Mouse (Mus musculus): ENCODE measurements around the gene Olfr979. TPM values are rescaled to one million over a fixed set of nuclear protein-coding genes. Genes with fewer than 3 reads are reported as not detected.

The Olfr979 gene
- polyA plus RNA-seq, 1 experiment from 2014 or later: not detected

Other genes with a start within 250 kb of the Olfr979 start
- gene Olfr968, start 220.2 kb downstream of the Olfr979 start, polyA plus RNA-seq (2014; fragmentation: Nextera tagmentation; extraction: Ambion mirVana): not detected in 2 replicates
- gene Olfr969, start 212.5 kb downstream of the Olfr979 start, polyA plus RNA-seq (2014; fragmentation: Nextera tagmentation; extraction: Ambion mirVana): not detected in 2 replicates
- gene Olfr970, start 194.6 kb downstream of the Olfr979 start, polyA plus RNA-seq (2014; fragmentation: Nextera tagmentation; extraction: Ambion mirVana): not detected in 2 replicates
- not detected in 2 replicates for gene Olfr971, start 166.6 kb downstream of the Olfr979 start, polyA plus RNA-seq (2014; fragmentation: Nextera tagmentation; extraction: Ambion mirVana)
- not detected in 2 replicates for gene Olfr972, start 137.0 kb downstream of the Olfr979 start, polyA plus RNA-seq (2014; fragmentation: Nextera tagmentation; extraction: Ambion mirVana)
- not detected in 2 replicates for gene Olfr229, start 96.1 kb downstream of the Olfr979 start, polyA plus RNA-seq (2014; fragmentation: Nextera tagmentation; extraction: Ambion mirVana)
- gene Olfr974, start 66.0 kb downstream of the Olfr979 start, polyA plus RNA-seq (2014; fragmentation: Nextera tagmentation; extraction: Ambion mirVana): not detected in 2 replicates
- gene Olfr975, start 51.4 kb downstream of the Olfr979 start, polyA plus RNA-seq (2014; fragmentation: Nextera tagmentation; extraction: Ambion mirVana): 0.09 TPM in 1 of 2 replicates, not detected in the other
- not detected in 2 replicates for gene Olfr976, start 42.3 kb downstream of the Olfr979 start, polyA plus RNA-seq (2014; fragmentation: Nextera tagmentation; extraction: Ambion mirVana)
- gene Olfr978, start 11.4 kb downstream of the Olfr979 start, polyA plus RNA-seq (2014; fragmentation: Nextera tagmentation; extraction: Ambion mirVana): not detected in 2 replicates
- not detected in 2 replicates for gene Olfr980, start 6.1 kb upstream of the Olfr979 start, polyA plus RNA-seq (2014; fragmentation: Nextera tagmentation; extraction: Ambion mirVana)
- not detected in 2 replicates for gene Olfr981, start 18.0 kb upstream of the Olfr979 start, polyA plus RNA-seq (2014; fragmentation: Nextera tagmentation; extraction: Ambion mirVana)
- gene Olfr982, start 70.4 kb upstream of the Olfr979 start, polyA plus RNA-seq (2014; fragmentation: Nextera tagmentation; extraction: Ambion mirVana): not detected in 2 replicates
- gene Olfr983, start 90.1 kb upstream of the Olfr979 start, polyA plus RNA-seq (2014; fragmentation: Nextera tagmentation; extraction: Ambion mirVana): not detected in 2 replicates
- gene Olfr984, start 110.7 kb upstream of the Olfr979 start, polyA plus RNA-seq (2014; fragmentation: Nextera tagmentation; extraction: Ambion mirVana): not detected in 2 replicates
- not detected in 2 replicates for gene Olfr985, start 126.7 kb upstream of the Olfr979 start, polyA plus RNA-seq (2014; fragmentation: Nextera tagmentation; extraction: Ambion mirVana)
- not detected in 2 replicates for gene Tmem225, start 144.7 kb upstream of the Olfr979 start, polyA plus RNA-seq (2014; fragmentation: Nextera tagmentation; extraction: Ambion mirVana)
- gene Olfr986, start 177.5 kb upstream of the Olfr979 start, polyA plus RNA-seq (2014; fragmentation: Nextera tagmentation; extraction: Ambion mirVana): 0.10 TPM in 1 of 2 replicates, not detected in the other
- 11.7 and 13.4 TPM in 2 replicates for gene Zfp202, start 188.9 kb upstream of the Olfr979 start, polyA plus RNA-seq (2014; fragmentation: Nextera tagmentation; extraction: Ambion mirVana)

Data from neural tube, embryonic 14.5 days (tissue).